Mouse (Mus musculus) ovary, postnatal 10 days (tissue): ENCODE measurements at regions not wholly inside any gene's neighbourhood (a gene's known extent, or its start where the extent isn't known, plus 50 kb on each side); places are given as distances from the start of the nearest gene placed in this dataset.

ENCODE experiments used
- DNase-seq: peaks from one replicate; pipeline ENCODE4 v3.0.0; 2022; ENCODE audit warnings: low spot score

- DNase-seq: no peak
Observed at GRCm38 (mm10) chr4:127862875-127863274, 107.9 kb downstream of the CK137956 start.

GRCm38 (mm10) chr4:127861319-127862117, 109.2 kb downstream of the CK137956 start:
- DNase-seq: no peak

GRCm38 (mm10) chr4:127860271-127860670, 110.5 kb downstream of the CK137956 start:
- DNase-seq: no peak

GRCm38 (mm10) chr4:127859505-127859904, 111.2 kb downstream of the CK137956 start:
- DNase-seq: no peak

GRCm38 (mm10) chr4:127858566-127858965, 112.2 kb downstream of the CK137956 start:
- no peak for DNase-seq

- no peak for DNase-seq
Observed at GRCm38 (mm10) chr4:127855836-127856235, 114.9 kb downstream of the CK137956 start.

GRCm38 (mm10) chr4:127854776-127855409, 115.9 kb downstream of the CK137956 start:
- no peak for DNase-seq

- no peak for DNase-seq
Observed at GRCm38 (mm10) chr4:127849306-127849705, 121.4 kb downstream of the CK137956 start.

GRCm38 (mm10) chr4:127846321-127846720, 124.4 kb downstream of the CK137956 start:
- no peak for DNase-seq

- no peak for DNase-seq
Observed at GRCm38 (mm10) chr4:127843421-127843820, 127.3 kb downstream of the CK137956 start.

- no peak for DNase-seq
Observed at GRCm38 (mm10) chr4:127833668-127834067, 137.1 kb downstream of the CK137956 start.

GRCm38 (mm10) chr4:127826988-127827387, 143.8 kb downstream of the CK137956 start:
- DNase-seq: no peak

GRCm38 (mm10) chr4:127819501-127819900, 151.2 kb downstream of the CK137956 start:
- DNase-seq: no peak

- no peak for DNase-seq
Observed at GRCm38 (mm10) chr4:127819009-127819408, 151.7 kb downstream of the CK137956 start.

GRCm38 (mm10) chr4:127814631-127815030, 156.1 kb downstream of the CK137956 start:
- DNase-seq: no peak

- no peak for DNase-seq
Observed at GRCm38 (mm10) chr4:127812047-127812545, 158.7 kb downstream of the CK137956 start.

- no peak for DNase-seq
Observed at GRCm38 (mm10) chr4:127810899-127811510, 159.7 kb downstream of the CK137956 start.

GRCm38 (mm10) chr4:127809006-127809405, 161.7 kb downstream of the CK137956 start:
- no peak for DNase-seq

GRCm38 (mm10) chr4:127789206-127789605, 181.5 kb downstream of the CK137956 start:
- DNase-seq: no peak

- no peak for DNase-seq
Observed at GRCm38 (mm10) chr4:127785786-127786185, 185.0 kb downstream of the CK137956 start.

GRCm38 (mm10) chr4:127771966-127772500, 198.7 kb downstream of the CK137956 start:
- DNase-seq: no peak

GRCm38 (mm10) chr4:127763736-127764135, 207.0 kb downstream of the CK137956 start:
- no peak for DNase-seq

GRCm38 (mm10) chr4:127758961-127759360, 211.8 kb downstream of the CK137956 start:
- no peak for DNase-seq
